Mouse (Mus musculus) heart, postnatal 25 days (tissue): ENCODE results near the gene Atxn1. TPM values are rescaled to one million over a fixed set of nuclear protein-coding genes. Genes with fewer than 3 reads are reported as not detected.

Experiments
- DNase-seq: peaks from one replicate; pipeline ENCODE4 v3.0.0; 2022; ENCODE audit warnings: low spot score
- intact Hi-C: fragments of 180-260 bp; cut with DNase I; formaldehyde crosslinking; loops from one replicate; pipeline ENCODE4 v1.15.1; 2025
- total RNA-seq, 2 experiments: library from RNA; stranded (reverse); gene quantifications; 2 replicates each; pipeline ENCODE4 v1.2.3; 2021

Atxn1 gene
- total RNA-seq, 2 experiments from 2014 or later, result 35.1 to 36.0 TPM

DNA sequence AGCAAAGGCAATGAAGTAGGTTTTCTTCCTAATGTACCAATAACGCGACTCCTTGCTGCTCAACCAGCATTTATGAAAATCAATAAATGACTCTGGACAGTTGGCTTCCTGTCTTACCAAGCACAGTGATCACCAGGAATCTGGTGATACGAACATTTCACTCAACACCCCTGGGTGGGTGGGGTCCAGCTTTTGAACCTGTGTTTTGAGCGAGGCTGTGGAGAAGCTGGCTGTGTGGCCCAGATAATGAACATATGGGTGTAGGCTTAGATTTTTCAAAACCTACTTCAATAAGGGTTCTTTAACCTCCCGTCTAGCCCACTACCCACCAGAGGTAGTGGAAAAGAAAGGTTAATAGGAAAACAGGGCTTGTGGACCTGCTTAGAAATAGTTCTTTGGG is 462.0 kb downstream of the Atxn1 start:
- no peak for DNase-seq
- intact Hi-C loops, result no loop called here

DNA sequence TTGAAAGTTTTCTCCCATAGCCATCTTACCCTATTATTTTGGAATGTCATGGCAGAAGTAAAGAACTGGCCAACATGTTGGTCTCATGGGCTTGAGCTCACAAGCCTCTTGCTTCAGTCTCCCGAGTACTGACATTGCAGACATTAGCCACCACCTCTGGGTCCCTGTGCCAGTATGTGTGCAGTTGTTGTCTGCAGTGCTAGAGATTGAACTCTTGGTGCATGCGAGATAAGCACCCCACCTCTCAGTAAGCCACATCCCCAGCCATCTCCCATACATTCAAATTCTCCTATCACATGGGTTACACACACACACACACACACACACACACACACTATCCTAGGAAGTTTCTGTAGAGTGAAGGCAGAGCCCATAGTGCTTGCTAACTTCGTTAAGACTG is 464.9 kb downstream of the Atxn1 start:
- DNase-seq, result no peak
- intact Hi-C loops, result no loop called here
